Mouse (Mus musculus): ENCODE results near the gene Zbtb38.
"Not testable (repeated sequence)": the region's sequence is repeated elsewhere in the genome, so short reads cannot be mapped to it uniquely, and the experiment has no call there.

Zbtb38 gene

DNA sequence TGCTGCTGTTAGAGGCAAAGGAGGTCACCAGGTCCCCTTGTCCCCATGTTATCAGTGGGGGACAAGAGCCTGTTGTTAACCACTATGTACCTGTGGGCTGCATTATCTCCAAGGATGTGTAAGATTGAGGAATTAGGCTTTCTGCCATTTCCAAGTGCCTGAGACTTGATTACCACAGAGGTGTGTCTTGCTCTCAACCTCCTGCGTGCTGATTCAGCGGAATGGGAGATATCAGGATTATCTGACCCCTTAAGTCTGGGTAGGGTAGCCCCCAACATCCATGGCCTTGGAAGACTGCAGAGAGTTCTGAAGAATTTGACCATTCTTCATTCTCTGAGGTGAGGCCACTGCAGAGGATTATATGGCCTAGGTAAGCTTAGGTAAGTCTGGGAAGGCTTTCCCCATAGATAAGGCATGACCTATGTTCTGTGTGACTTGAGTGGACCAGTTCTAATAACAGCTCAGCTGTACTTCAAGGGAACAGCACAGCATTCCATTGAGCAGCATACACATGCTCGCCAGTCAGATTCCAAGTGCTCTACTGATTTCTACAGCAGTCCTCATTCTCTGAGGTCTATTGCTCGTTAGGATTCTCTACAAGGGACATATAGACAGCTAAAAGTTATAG lies 68.4 kb downstream of the Zbtb38 start:
- DNase-seq (ENCODE audit: low read depth) = no peak

DNA sequence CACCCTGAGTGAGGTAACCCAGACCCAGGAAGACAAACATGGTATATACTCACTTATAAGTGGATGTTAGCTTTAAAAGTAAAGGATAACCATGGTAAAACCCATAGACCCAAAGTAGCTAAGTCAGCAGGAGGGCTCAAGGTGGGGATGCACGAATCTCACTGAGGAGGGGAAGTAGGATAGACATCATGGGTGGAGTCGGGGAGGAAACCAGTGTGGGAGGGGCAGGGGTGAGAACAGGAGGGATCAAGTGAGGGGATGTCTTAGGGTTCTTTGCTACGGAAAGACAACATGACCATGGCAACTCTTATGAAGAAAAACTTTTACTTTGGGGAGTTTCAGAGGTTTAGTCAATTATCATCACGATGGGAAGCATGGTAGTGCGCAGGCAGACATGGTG lies 74.0 kb downstream of the Zbtb38 start:
- no peak for DNase-seq (ENCODE audit: low read depth)

DNA sequence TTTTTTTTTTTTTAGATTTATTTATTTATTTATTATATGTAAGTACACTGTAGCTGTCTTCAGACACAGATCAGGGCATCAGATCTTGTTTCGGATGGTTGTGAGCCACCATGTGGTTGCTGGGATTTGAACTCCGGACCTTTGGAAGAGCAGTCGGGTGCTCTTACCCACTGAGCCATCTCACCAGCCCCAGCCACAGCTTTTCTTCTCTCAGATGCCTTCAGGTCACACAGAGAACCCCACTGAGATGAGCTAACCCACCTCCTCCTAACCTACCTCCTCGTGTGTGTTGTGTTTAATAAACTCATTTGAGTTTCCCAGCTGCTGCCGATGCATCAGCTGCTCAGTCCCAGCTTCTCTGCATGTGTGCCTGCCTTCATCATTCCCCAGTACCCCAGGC lies 74.9 kb downstream of the Zbtb38 start:
- not testable (repeated sequence) for DNase-seq (ENCODE audit: low read depth)

DNA sequence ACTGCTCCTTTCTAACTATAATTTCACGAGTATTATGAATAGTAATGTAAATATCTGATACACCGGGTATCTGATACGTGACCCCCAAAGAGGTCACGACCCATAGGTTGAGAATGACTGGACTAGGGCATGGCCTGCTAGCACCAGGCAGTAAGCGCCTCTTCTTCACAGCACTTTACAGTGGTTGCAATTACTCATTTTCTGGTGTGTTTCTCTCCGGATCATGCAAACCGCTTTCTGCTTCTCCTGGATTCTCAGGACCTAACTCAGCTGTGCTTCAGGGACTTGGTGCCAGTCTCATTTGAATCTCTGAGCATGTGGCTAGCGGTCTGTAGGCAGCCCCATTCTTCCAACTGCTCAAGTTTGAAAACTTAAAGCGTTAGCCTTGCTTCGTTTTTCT lies 76.0 kb downstream of the Zbtb38 start:
- no peak for DNase-seq (ENCODE audit: low read depth)

DNA sequence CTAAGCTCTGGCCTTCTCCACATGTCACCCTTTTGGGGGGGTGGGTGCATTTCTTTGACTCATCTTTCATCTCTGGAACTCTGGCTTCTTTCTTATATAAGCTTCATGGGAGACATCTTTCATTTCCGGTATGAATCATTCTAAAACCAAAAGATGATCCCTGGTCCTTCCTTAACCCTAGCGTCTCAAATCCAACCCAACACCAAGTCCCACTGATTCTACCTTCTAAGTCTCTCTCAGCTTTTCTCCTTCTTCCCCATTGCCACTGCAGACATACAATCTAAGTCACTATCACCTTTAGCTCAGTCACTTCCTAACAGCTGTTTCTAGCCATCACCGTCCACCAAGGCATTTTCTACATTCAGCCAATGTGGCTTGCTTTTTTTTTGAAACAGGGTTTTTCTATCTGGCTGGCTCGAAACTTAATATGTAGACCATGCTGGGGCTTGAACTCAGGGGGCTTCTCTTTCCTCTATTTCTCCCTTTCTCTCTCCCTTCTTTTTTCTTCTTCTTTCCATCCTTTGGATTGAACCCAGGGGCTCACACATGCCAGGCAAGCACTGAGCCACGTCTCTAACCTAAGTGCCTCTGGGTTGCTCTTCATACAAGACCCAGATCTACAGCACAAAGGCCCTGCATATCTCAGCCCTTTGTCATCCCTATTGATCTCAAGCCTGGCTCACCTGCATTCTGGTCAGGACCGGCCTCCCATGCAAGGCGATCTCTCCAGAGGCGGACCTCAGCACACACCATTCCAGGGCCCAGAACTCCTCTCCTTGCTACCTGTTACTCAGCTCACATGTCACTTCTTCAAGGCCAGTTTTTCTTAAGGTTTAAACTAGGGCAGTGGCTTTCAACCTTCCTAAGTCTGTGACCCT lies 76.6 kb downstream of the Zbtb38 start:
- no peak for DNase-seq (ENCODE audit: low read depth)

DNA sequence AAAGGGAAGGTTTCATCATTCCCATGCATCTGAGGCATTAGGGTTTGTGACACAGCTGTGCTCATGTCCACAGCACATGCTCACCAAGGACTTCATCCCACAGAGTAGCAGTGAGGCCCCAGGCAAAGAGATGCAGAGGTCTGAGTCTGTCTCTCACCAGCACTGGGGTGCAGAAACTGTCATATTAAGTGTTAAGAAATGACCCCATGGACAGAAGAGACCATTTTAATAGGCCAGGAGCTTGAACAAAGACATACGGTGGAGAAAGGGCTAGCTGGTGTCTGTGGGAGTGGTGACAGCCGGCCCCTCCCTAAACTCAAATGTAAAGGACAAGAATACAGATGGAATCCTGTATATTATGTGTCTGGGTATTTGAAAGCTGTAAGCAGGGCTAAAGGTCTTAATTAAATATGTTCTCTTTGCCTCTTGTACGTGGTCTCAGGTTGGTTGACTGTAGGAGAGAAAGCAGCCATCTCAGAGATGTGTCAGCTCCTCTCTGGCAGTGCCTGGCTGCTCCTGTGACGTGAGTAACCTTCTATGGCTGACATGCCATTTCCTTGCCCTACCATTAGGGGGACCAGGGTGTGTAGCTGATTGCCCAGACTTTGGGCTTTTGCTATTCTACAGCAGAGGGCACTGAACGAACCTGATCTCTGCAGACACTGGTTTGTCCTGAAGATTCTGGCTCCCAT lies 77.4 kb downstream of the Zbtb38 start:
- DNase-seq (ENCODE audit: low read depth) = peak; percentile 41

DNA sequence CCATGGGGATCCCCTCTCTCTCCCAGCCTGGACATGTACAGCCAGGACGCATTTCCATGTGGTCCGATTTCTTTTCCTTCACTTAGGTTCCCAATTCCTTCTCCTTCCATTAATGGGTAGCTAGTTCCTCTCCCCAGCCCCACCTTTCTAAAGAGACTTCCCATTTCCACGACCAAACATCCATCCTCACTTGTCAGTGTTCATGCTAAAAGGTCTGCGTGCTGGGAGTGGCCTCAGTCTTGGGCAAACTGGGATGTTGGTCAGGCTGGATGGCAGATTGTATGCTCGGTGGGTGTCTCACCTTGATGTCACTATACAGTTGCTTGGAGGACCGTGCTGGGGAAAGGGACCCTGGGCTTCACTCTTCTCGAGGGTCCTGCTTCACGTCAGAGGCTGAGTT lies 78.3 kb downstream of the Zbtb38 start:
- no peak for DNase-seq (ENCODE audit: low read depth)

DNA sequence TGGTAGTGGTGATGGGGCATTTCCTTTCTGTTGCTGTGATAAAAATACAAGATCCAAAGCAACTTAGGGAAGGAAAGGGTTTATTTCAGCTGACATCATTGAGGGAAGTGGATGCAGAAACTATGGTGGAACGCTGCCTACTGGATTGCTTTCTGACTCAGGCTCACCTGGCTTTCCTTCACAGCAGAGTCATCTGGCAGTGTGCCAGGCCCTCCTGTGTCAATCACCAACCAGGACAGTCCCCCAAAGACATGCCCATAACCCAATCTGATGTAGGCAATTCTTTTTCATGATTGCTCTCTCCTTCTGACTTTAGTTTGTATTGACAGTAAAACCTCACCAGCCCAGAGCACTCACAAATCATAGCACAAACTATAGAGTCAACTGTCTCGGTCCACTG lies 80.2 kb downstream of the Zbtb38 start:
- DNase-seq (ENCODE audit: low read depth) = no peak

DNA sequence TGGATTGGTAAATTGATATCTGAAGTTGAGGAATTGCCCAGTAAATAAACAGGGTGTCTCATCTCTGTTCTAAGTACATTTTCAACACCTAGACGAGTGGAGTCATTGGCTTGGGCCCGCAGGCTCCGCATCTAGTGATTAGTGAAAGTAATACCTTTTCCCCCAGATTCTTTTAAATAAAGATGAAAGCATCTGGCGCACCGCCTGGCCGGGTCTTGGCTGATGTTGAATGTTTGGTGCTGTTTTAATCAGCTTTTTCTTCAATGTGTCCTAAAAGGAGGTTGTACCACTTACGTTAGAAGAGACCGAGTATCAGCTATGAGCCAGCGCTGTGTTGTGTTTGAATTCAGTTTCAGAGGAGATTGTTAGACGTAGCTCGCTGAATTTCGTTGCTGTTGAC lies 81.4 kb downstream of the Zbtb38 start:
- no peak for DNase-seq (ENCODE audit: low read depth)

DNA sequence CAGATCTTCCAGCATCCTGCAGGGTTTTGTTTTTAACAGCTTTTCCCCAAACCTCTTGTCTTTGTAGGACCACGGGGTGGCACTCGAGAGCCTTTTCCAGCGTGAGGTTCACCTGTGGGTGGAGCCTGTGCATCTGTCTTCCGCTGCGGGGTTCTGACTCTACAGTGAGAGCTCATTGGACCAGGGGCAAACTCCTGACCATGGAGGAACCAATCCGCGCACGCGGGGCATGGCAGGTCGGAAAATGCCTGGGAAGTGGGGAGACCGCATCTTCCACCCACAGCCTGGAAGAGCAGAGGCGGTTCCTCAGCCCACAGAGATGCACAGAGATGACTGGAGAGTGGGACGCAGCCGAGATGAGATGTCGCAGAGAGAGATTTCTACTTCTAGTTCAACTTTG lies 82.8 kb downstream of the Zbtb38 start:
- DNase-seq (ENCODE audit: low read depth) = peak; percentile 91

DNA sequence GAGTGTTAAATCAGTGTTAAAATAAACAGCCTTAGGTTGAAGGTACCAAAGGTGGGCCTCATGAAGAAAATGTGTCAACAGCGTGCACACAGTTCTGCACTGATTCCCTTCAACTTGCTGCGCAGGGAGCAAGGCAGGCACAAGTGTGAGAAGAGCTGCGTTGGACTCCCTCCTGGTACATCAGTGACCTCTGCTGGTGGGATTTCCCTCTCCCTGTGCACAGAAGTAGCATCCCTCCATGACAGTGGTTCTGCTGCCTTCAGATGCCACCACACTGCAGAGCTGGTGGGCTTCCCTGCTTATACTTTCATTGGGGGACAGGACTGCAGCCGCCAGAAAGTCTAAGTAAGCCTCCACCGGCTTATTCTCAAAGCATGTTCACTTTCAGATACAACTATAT lies 84.0 kb downstream of the Zbtb38 start:
- peak; percentile 25 for DNase-seq (ENCODE audit: low read depth)

DNA sequence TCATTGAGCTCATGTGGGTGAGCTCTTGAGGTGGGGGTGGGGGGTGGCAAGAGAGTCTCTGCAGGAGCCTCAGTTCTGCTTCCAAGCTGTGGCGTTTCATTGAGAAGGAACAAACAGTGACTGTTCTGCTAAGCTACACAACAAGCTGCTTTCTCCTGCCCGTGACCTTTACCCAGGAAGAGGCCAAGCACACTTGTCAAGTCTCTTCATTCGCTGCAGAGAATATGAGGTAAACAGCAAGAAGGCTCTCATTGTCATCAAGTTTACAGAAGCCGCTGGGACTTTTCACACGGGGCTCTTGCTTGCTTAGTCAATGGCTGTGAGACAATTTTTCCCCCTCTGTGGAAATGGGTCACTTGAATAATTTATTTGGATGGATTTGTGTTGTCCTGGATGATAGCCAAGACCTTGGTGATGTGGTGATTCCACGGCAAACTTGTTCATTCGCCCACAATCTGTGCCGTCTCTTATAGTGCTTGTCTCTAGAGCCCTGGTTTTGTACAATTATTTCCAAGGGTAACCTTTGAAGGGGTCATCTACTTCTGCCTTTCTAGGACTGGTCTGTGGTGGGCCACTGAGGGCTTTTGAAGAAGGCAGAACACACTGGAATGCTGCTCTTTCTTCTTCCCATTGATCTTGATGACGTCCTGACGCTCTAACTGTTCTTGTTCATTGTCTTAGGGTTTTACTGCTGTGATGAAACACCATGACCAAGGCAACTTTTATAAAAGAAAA lies 92.0 kb downstream of the Zbtb38 start:
- no peak for DNase-seq (ENCODE audit: low read depth)

DNA sequence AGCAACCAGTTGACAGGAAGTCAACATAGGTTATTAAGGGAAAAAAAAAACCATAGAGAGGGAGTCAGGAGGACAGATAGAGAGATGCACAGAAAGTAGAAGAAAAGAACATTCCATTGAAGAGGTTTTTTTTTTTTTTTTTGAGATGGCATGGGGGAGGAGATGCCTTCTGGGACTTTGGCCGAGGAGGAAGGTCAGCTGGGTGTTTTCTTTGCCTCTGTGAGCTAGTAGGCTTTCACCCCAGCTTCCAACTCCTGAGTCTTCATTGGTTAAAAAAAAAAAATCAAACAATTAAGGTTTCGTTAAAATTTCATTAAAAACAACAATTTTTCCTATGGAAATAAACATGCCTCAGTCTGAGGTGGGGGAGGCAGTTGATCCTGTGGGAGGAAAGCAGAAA lies 92.8 kb downstream of the Zbtb38 start:
- no peak for DNase-seq (ENCODE audit: low read depth)

DNA sequence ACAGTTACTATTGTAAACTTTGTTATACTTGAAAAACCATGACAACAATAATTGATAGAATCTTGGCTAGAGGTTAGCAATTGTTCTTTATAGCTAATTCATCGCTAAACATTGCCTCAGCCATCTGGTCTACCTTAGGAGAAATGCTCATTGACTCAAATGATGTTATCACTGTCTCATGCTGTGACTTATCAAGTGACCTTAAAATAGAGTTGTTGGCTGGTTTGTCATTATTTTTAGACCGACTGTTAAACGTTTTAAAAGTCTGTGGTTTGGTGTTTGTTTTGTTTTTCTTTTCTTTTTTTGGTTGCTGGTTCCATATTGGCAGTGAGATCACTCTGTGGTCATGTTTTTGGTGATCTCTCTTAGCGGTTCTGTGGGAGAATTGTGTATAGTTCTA lies 99.1 kb downstream of the Zbtb38 start:
- no peak for DNase-seq (ENCODE audit: low read depth)

DNA sequence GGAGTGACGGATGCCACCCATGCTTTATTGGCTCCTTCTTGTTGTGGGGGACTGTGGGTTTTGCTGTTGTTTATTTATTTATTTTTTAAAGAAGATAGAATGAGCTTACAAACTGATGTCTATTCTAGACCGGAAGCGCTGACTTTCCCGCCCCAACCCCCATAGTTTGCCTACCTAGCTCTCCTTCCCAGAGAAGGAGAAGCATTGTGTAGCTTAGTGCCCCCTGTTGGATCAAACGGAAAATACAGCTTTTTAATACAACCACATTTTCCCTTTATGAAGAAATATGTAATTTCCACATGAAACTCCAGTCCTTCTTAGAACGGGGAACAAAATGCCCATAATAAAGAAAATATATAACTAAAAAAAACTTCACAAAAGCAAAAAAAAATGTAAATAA lies 99.9 kb downstream of the Zbtb38 start:
- no peak for DNase-seq (ENCODE audit: low read depth)

DNA sequence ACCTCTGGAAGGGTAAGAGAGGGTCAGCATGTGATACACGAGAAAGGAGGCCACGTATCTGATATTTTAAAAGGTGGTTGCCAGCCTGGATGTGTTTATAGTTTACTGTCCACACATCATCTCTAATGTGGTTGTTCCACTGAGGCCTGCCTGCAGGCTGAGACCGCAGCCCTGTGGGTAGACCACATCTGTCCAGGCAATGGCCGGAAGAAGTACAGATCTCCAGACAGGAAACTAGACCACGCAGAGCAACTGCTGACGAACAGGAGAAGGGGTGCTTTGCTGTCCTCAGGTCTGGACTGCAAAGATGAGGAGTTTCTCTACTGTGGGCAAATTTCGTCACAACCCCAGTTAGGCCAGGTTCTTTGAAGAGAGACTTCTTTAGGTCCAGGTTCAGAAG lies 101.8 kb downstream of the Zbtb38 start:
- DNase-seq (ENCODE audit: low read depth) = no peak

DNA sequence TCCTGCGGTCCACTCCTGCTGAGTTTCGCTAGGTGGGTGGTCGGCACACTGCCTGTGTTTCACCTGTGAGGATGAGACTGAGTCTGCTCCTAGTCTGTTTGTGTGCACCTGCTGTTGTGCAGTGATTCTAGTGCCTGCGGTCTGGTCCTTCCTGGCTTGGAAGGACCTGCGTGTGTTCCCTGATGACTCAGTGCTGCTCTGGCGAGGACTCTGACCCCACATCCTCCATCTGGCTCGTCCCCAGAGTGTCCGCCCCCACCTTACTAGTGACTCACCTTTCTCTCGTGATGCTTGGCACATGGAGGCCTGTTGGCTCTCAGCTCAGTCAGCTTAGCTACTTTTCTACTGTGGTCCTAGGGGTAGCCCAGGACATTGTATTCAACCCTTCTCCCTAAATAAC lies 102.7 kb downstream of the Zbtb38 start:
- no peak for DNase-seq (ENCODE audit: low read depth)

DNA sequence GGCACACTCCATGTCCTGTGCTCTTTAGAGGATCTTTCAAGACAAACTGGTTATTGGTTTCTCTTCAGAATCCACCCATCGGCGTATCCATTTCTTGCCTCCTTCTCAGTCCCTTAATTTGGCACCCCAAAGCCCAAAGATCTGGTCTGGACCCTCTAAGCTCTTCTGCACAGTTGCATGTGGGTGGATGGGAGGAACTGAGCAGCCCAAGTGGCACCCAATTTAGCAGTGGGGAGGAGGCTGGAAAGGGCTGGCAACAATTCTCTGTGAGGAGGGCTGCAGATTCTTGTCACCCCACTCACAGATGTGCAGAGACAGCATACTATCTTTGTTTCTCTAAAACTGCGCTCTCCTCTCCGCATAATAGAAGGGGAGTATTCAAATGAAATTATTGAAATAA lies 103.3 kb downstream of the Zbtb38 start:
- no peak for DNase-seq (ENCODE audit: low read depth)

DNA sequence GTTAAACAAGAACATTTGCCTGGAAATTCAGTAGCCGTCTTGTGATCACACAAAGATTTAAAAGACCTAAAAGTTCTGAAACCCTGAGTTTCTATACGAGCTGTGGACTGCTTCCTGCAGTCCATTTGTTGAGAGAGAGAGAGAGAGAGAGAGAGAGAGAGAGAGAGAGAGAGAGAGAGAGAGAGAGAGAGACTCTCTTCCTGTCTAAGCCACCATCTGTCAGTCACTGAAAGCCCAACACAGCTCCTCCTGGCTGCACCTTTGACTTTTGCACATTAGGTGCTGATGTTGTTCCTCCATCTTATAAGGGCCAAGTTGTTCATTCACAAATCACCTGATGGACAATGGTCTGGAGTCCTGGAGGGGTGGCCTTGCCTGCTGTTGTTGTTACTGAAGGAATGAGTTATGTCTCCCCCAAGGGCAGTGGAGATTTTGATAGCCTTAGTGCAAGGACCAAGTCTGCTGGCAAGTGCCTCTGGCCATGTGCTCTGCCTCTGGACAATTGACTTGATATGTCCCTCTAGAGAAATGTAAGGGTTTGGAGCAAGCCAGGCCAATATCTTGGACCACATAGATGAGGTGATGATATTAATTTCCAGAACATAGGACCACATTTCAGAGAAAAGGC lies 105.8 kb downstream of the Zbtb38 start:
- no peak for DNase-seq (ENCODE audit: low read depth)

DNA sequence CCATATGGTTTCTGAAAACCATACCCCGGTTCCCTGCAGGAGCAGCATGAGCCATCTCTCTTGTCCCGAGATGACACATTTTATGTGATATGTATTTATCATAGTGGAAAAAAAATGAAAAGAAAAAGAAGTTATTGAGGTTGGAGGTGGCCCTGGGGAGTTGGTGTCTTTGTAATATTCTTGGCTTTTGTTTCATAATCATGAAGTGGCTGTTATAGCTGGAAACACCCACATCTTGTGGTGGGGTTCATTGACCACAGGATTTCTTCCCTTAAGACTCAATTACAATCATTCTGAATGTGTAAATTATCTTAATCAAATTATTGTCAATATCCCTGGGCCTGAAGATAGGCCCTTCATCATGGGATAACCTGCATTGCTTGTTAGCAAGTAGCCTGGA lies 107.8 kb downstream of the Zbtb38 start:
- DNase-seq (ENCODE audit: low read depth) = no peak

DNA sequence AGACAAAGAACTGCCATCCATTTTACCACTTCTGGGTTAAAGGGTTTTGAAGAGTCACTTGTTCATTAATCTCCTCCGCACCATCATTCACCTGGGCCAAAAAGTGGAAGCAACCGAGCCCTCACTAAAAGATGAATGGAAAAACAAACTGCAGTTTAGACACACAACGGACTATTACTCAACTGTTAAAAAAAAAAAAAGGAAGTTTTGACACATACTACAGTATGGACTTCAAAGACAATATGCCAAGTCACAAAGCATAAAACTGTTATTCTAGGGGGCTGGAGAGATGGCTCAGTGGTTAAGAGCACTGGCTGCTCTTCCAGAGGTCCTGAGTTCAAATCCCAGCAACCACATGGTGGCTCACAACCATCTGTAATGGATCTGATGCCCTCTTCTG lies 108.6 kb downstream of the Zbtb38 start:
- DNase-seq (ENCODE audit: low read depth) = not testable (repeated sequence)

DNA sequence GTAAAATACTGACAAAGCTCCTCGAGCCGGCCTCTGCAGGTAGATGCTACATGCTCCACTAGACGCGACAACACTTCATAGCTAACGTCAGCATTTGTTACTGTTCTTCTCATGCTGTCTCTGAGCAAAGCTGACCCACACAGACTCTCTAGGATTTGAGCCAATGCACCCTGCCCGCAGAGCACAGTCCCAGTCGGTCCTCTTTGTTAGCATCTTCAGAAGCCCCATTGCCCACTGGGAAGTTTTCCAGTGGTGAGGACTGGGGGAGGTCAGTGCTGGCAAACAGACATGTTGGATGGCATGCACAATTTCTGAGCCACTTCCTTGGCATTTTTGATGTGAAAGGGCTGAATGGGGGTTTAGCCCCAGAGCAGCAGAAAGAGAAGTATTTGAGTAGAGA lies 113.2 kb downstream of the Zbtb38 start:
- DNase-seq (ENCODE audit: low read depth) = no peak
